Mouse (Mus musculus) erythroid progenitor cell, adult 5-6 weeks (primary cell): ENCODE results near the gene Kcnv2. TPM values are rescaled to one million over a fixed set of nuclear protein-coding genes. Genes with fewer than 3 reads are reported as not detected.

ENCODE experiments used
- ATAC-seq: replicated peaks from 2 replicates; pipeline ENCODE4 v1.8.0; 2016; ENCODE audit warnings: moderate number of reproducible peaks, mild to moderate bottlenecking, moderate TSS enrichment, inconsistent platforms; ENCODE audit not compliant: poor library complexity, low FRiP score, severe bottlenecking
- total RNA-seq, 2 experiments: library from RNA; stranded (forward) in 1 of 2; stranded (reverse) in 1 of 2; fragments of 150-400 nt in 1 of 2; fragments of 186-747, 209-891 nt in 1 of 2; gene quantifications; 2 replicates each; pipeline versions ENCODE4 v1.2.3 to v1.2.4; 2015 to 2017; ENCODE audit warnings: low replicate concordance in 2 of 2

Kcnv2 gene
- total RNA-seq (2015; ENCODE audit: low replicate concordance) (not detected in 2 replicates), total RNA-seq (2017; ENCODE audit: low replicate concordance) (not detected in 2 replicates)

GRCm38 (mm10) chr19:27322281-27322680 is at the start of gene Kcnv2:
TSS of gene Kcnv2 (plus strand) at chr19:27322588.
- ATAC-seq, result no peak

DNA sequence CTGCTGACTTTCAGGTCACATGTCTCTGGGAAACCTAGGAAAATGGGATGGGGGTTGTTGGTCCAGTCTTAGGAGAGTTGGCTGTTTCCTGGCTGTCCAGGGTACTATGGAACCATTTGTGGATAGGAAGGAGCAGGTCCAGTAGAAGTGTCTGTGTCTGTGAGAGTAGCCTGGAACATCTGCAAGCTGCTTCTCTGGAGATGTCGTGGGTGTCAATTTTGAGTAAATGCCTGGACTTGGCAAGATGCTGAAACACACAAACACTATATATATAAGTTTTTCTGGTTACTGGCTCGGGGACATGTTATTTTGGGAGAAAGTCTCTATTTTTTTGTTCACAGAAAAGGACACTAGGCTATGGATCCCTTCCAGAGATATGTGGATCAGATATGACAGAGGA is 49.0 kb upstream of the Kcnv2 start:
- no peak for ATAC-seq

GRCm38 (mm10) chr19:27274382-27274781 is 48.0 kb upstream of the Kcnv2 start:
- no peak for ATAC-seq

- no peak for ATAC-seq
Observed at GRCm38 (mm10) chr19:27279174-27279573, 43.2 kb upstream of the Kcnv2 start.

DNA sequence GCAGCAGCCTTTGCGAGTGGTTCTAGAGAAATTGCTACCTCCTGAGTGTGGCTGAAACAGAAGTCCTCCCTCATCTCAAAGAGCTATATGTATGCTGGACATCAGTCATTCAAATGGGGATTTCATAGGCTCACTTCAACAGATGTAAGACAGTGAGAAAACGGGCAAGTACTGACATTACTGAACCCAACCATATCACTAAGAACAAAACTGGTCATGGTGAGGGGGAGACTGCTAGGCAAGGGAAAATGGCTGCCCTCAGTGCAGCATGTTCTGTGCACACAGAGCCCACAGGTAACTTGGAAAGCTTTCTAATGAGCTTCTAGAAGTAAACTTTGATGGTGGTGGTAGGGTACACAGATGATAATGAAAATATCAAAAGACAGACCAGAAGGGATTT is 12.3 kb upstream of the Kcnv2 start:
- no peak for ATAC-seq

GRCm38 (mm10) chr19:27311311-27311710 is 11.1 kb upstream of the Kcnv2 start:
- ATAC-seq, result no peak

- ATAC-seq, result no peak
Observed at GRCm38 (mm10) chr19:27312266-27313079, 9.9 kb upstream of the Kcnv2 start.

DNA sequence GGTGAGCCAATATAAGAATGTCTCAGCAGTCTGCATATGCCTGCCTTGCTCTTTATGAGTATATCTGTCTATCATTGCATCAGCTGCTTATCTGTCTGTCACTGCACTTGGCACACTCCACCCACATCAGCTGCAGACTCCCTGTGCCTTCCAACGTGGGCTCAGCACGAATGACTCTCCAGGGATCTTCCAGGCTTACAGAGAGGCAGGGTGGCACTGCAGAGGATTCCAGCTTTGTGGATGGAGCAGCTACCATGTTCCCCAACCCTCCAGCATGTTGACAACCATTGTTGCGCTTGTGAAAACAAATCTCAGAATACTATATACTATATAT is 9.3 kb upstream of the Kcnv2 start:
- no peak for ATAC-seq

GRCm38 (mm10) chr19:27316313-27317258 is 5.8 kb upstream of the Kcnv2 start:
- no peak for ATAC-seq

- ATAC-seq, result no peak
Observed at GRCm38 (mm10) chr19:27317337-27317736, 5.1 kb upstream of the Kcnv2 start.

- no peak for ATAC-seq
Observed at GRCm38 (mm10) chr19:27322911-27323627, 681 bp downstream of the Kcnv2 start.

GRCm38 (mm10) chr19:27325558-27325957 is 3.2 kb downstream of the Kcnv2 start:
- ATAC-seq, result no peak

GRCm38 (mm10) chr19:27327569-27327968 is 5.2 kb downstream of the Kcnv2 start:
- ATAC-seq, result no peak

DNA sequence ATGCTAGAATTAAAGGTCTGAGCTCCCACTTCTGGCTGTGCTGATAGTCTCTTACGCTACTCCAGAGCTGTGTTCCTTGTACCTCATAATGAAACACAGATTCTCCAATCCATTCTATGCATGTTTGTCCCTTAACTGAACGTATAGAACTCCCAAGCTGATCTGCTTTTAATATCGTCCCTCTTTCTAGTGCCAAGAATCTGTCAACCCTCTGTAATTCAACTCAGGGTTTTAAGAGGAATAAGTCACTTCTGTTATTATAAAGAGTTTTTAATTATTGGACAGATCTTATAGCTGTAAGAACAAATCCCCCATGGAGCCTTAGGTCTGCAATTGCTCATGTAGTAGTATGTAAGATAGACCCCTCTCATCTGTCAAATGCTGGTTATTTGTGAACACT is 5.8 kb downstream of the Kcnv2 start:
- ATAC-seq, result no peak

GRCm38 (mm10) chr19:27328644-27329043 is 6.3 kb downstream of the Kcnv2 start:
- no peak for ATAC-seq

GRCm38 (mm10) chr19:27332207-27332794 is 9.9 kb downstream of the Kcnv2 start:
- ATAC-seq, result no peak

GRCm38 (mm10) chr19:27336126-27336917 is 13.9 kb downstream of the Kcnv2 start:
- ATAC-seq, result no peak

DNA sequence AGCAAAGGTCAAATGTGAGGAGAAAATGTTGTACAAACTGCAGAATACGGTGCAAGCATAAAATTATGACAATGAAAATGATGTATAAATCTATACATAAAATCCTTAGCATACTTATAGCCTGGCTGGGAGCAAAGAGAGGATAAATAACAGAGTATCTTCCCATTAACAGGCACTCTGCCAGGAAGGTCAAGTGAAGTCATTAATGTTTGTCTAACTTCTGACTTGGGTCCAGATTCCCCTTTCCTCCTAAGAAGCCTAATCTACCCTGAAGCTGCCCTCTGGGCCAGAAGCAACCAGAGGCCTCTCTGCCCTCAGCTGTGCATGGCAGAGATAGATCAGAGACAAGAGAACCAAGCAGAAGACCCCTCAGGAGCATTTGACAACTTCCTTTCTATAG is 24.1 kb downstream of the Kcnv2 start:
- ATAC-seq, result no peak

- ATAC-seq, result no peak
Observed at GRCm38 (mm10) chr19:27351700-27352099, 29.3 kb downstream of the Kcnv2 start.
